Mouse (Mus musculus): Measurements from ENCODE around the gene Ifih1. TPM values are rescaled to one million over a fixed set of nuclear protein-coding genes. Genes with fewer than 3 reads are reported as not detected.

The Ifih1 gene
- polyA plus RNA-seq, 1 experiment from 2014 or later, result 2.5 TPM

- no peak overlapping the region for H3K9ac ChIP-seq
- H3K4me3 ChIP-seq, result no peak overlapping the region
- no peak for ATAC-seq (ENCODE audit: insufficient number of reproducible peaks, low FRiP score, low TSS enrichment, low read depth)
- no peaks in the 10 kb centered on the region for H3K36me3 ChIP-seq
- H3K9me3 ChIP-seq, result no peaks in the 10 kb centered on the region
- H3K4me1 ChIP-seq, result no peaks in the 10 kb centered on the region
- H3K4me2 ChIP-seq, result no peak overlapping the region
- H3K27ac ChIP-seq, result no peak overlapping the region
- no peaks in the 10 kb centered on the region for H3K27me3 ChIP-seq
- 52% methylated on average over 6 of the region's 6 CpGs for WGBS
Observed at GRCm38 (mm10) chr2:62660565-62660964, 14.5 kb upstream of the Ifih1 start.

GRCm38 (mm10) chr2:62656072-62656471 is 10.0 kb upstream of the Ifih1 start:
- no peaks in the 10 kb centered on the region for H3K4me1 ChIP-seq
- WGBS, result 69% methylated on average over 1 of the region's 1 CpGs
- no peak overlapping the region for H3K4me2 ChIP-seq
- no peak overlapping the region for H3K9ac ChIP-seq
- ATAC-seq (ENCODE audit: insufficient number of reproducible peaks, low FRiP score, low TSS enrichment, low read depth), result no peak
- H3K27me3 ChIP-seq, result no peaks in the 10 kb centered on the region
- no peak overlapping the region for H3K27ac ChIP-seq
- no peak overlapping the region for H3K4me3 ChIP-seq
- H3K36me3 ChIP-seq, result no peaks in the 10 kb centered on the region
- no peaks in the 10 kb centered on the region for H3K9me3 ChIP-seq

- H3K4me2 ChIP-seq, result no peak overlapping the region
- no peak overlapping the region for H3K4me3 ChIP-seq
- ATAC-seq (ENCODE audit: insufficient number of reproducible peaks, low FRiP score, low TSS enrichment, low read depth), result no peak
- H3K27ac ChIP-seq, result no peak overlapping the region
- H3K4me1 ChIP-seq, result no peaks in the 10 kb centered on the region
- H3K36me3 ChIP-seq, result no peaks in the 10 kb centered on the region
- WGBS, result 48% methylated on average over 7 of the region's 7 CpGs
- no peaks in the 10 kb centered on the region for H3K27me3 ChIP-seq
- H3K9me3 ChIP-seq, result no peaks in the 10 kb centered on the region
- H3K9ac ChIP-seq, result no peak overlapping the region
Observed at GRCm38 (mm10) chr2:62654519-62655338, 8.7 kb upstream of the Ifih1 start.

GRCm38 (mm10) chr2:62652466-62652865 is 6.4 kb upstream of the Ifih1 start:
- Histone ChIP-seq H3K27me3 (no peaks in the 10 kb centered on the region), H3K36me3 (no peaks in the 10 kb centered on the region), H3K4me3 (no peak overlapping the region), H3K9ac (no peak overlapping the region), H3K4me1 (no peaks in the 10 kb centered on the region), H3K27ac (no peak overlapping the region), H3K9me3 (no peaks in the 10 kb centered on the region), H3K4me2 (no peak overlapping the region)
- ATAC-seq (ENCODE audit: insufficient number of reproducible peaks, low FRiP score, low TSS enrichment, low read depth), result no peak
- WGBS, result 84% methylated on average over 4 of the region's 4 CpGs

GRCm38 (mm10) chr2:62651890-62652289 is 5.8 kb upstream of the Ifih1 start:
- Histone ChIP-seq H3K27me3 (no peaks in the 10 kb centered on the region), H3K4me1 (no peaks in the 10 kb centered on the region), H3K9ac (no peak overlapping the region), H3K4me3 (no peak overlapping the region), H3K27ac (no peak overlapping the region), H3K36me3 (no peaks in the 10 kb centered on the region), H3K9me3 (no peaks in the 10 kb centered on the region), H3K4me2 (no peak overlapping the region)
- ATAC-seq (ENCODE audit: insufficient number of reproducible peaks, low FRiP score, low TSS enrichment, low read depth), result no peak
- 60% methylated on average over 4 of the region's 4 CpGs for WGBS

GRCm38 (mm10) chr2:62646671-62647289 is 725 bp upstream of the Ifih1 start:
- WGBS, result 31% methylated on average over 6 of the region's 6 CpGs
- no peak overlapping the region for H3K27ac ChIP-seq
- no peak for ATAC-seq (ENCODE audit: insufficient number of reproducible peaks, low FRiP score, low TSS enrichment, low read depth)
- peak overlapping the region; percentile 67 for H3K4me2 ChIP-seq
- peaks cover 7% of the 10 kb centered on the region for H3K4me1 ChIP-seq
- H3K36me3 ChIP-seq, result no peaks in the 10 kb centered on the region
- no peaks in the 10 kb centered on the region for H3K9me3 ChIP-seq
- no peak overlapping the region for H3K9ac ChIP-seq
- H3K4me3 ChIP-seq, result peak overlapping the region; percentile 59
- H3K27me3 ChIP-seq, result no peaks in the 10 kb centered on the region

GRCm38 (mm10) chr2:62645475-62645874 is 580 bp downstream of the Ifih1 start:
- H3K4me1 ChIP-seq, result peaks cover 7% of the 10 kb centered on the region
- no peaks in the 10 kb centered on the region for H3K27me3 ChIP-seq
- H3K9me3 ChIP-seq, result no peaks in the 10 kb centered on the region
- WGBS, result 39% methylated on average over 12 of the region's 12 CpGs
- ATAC-seq (ENCODE audit: insufficient number of reproducible peaks, low FRiP score, low TSS enrichment, low read depth), result no peak
- no peak overlapping the region for H3K9ac ChIP-seq
- H3K4me2 ChIP-seq, result peak overlapping the region; percentile 67
- no peaks in the 10 kb centered on the region for H3K36me3 ChIP-seq
- H3K4me3 ChIP-seq, result peak overlapping the region; percentile 59
- H3K27ac ChIP-seq, result no peak overlapping the region

- no peak overlapping the region for H3K9ac ChIP-seq
- H3K4me2 ChIP-seq, result no peak overlapping the region
- no peaks in the 10 kb centered on the region for H3K36me3 ChIP-seq
- no peak overlapping the region for H3K27ac ChIP-seq
- peaks cover 7% of the 10 kb centered on the region for H3K4me1 ChIP-seq
- WGBS, result 69% methylated on average over 5 of the region's 5 CpGs
- no peaks in the 10 kb centered on the region for H3K9me3 ChIP-seq
- H3K27me3 ChIP-seq, result no peaks in the 10 kb centered on the region
- no peak for ATAC-seq (ENCODE audit: insufficient number of reproducible peaks, low FRiP score, low TSS enrichment, low read depth)
- no peak overlapping the region for H3K4me3 ChIP-seq
Observed at GRCm38 (mm10) chr2:62644891-62645290, 1.2 kb downstream of the Ifih1 start.

- 47% methylated on average over 21 of the region's 21 CpGs for WGBS
- no peaks in the 10 kb centered on the region for H3K9me3 ChIP-seq
- peaks cover 7% of the 10 kb centered on the region for H3K4me1 ChIP-seq
- H3K27me3 ChIP-seq, result no peaks in the 10 kb centered on the region
- no peak overlapping the region for H3K4me3 ChIP-seq
- ATAC-seq (ENCODE audit: insufficient number of reproducible peaks, low FRiP score, low TSS enrichment, low read depth), result no peak
- H3K9ac ChIP-seq, result no peak overlapping the region
- H3K36me3 ChIP-seq, result no peaks in the 10 kb centered on the region
- H3K4me2 ChIP-seq, result no peak overlapping the region
- H3K27ac ChIP-seq, result no peak overlapping the region
Observed at GRCm38 (mm10) chr2:62643405-62644305, 2.4 kb downstream of the Ifih1 start.

GRCm38 (mm10) chr2:62639869-62640268 is 6.2 kb downstream of the Ifih1 start:
- Histone ChIP-seq H3K4me2 (no peak overlapping the region), H3K4me3 (no peak overlapping the region), H3K9ac (no peak overlapping the region), H3K9me3 (no peaks in the 10 kb centered on the region), H3K27ac (no peak overlapping the region), H3K27me3 (no peaks in the 10 kb centered on the region), H3K36me3 (no peaks in the 10 kb centered on the region), H3K4me1 (no peaks in the 10 kb centered on the region)
- 85% methylated on average over 2 of the region's 2 CpGs for WGBS
- no peak for ATAC-seq (ENCODE audit: insufficient number of reproducible peaks, low FRiP score, low TSS enrichment, low read depth)

GRCm38 (mm10) chr2:62630446-62630845 is 15.6 kb downstream of the Ifih1 start:
- ATAC-seq (ENCODE audit: insufficient number of reproducible peaks, low FRiP score, low TSS enrichment, low read depth), result no peak

GRCm38 (mm10) chr2:62628356-62628755 is 17.7 kb downstream of the Ifih1 start:
- ATAC-seq (ENCODE audit: insufficient number of reproducible peaks, low FRiP score, low TSS enrichment, low read depth), result no peak
- WGBS, result 88% methylated on average over 5 of the region's 5 CpGs
- no peaks in the 10 kb centered on the region for H3K36me3 ChIP-seq

More at GRCm38 (mm10) chr2:62630446-62630845, 15.6 kb downstream of the Ifih1 start:
- no peak overlapping the region for H3K27ac ChIP-seq
- no peaks in the 10 kb centered on the region for H3K36me3 ChIP-seq
- no peak overlapping the region for H3K4me2 ChIP-seq
- no peaks in the 10 kb centered on the region for H3K27me3 ChIP-seq
- H3K4me1 ChIP-seq, result no peaks in the 10 kb centered on the region
- no peak overlapping the region for H3K4me3 ChIP-seq
- no peak overlapping the region for H3K9ac ChIP-seq
- 22% methylated on average over 6 of the region's 6 CpGs for WGBS
- no peaks in the 10 kb centered on the region for H3K9me3 ChIP-seq

More at GRCm38 (mm10) chr2:62628356-62628755, 17.7 kb downstream of the Ifih1 start:
- Histone ChIP-seq H3K9me3 (no peaks in the 10 kb centered on the region), H3K27ac (no peak overlapping the region), H3K9ac (no peak overlapping the region), H3K4me2 (no peak overlapping the region), H3K4me3 (no peak overlapping the region), H3K27me3 (no peaks in the 10 kb centered on the region), H3K4me1 (no peaks in the 10 kb centered on the region)
